Mouse (Mus musculus) heart, adult 8-10 months (tissue): ENCODE measurements around the gene Gbp3. TPM values are rescaled to one million over a fixed set of nuclear protein-coding genes. Genes with fewer than 3 reads are reported as not detected.

Experiments
- DNase-seq: peaks from one replicate; pipeline ENCODE4 v3.0.0; 2022; ENCODE audit warnings: low spot score
- total RNA-seq, 4 experiments: library from RNA; stranded (reverse); gene quantifications; 2 replicates each; pipeline ENCODE4 v1.2.4; 2022

Gbp3 gene
- total RNA-seq, 4 experiments from 2014 or later = 8.1 to 10.6 (median 8.9) TPM

DNA sequence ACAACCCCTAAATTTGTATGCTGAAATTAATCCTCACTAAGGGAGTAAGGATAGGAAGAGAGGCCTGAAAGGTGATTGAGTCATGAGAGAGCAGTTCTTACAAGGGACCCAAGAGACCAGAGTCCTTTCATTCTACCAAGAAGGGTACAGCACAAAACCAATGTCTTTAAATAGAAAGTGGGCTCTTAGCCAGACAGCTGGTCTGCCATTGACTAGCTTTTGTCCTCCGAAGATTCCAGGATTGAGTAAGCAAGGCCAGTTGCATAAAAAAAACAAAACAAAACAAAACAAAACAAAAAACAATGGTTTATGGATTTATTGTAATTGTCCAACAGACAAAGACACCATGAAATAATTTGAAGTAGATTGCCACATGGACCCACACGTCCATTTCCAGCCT lies 29.1 kb downstream of the Gbp3 start:
- DNase-seq = peak; percentile 27

- no peak for DNase-seq
Measured at GRCm38 (mm10) chr3:142590431-142591067, 30.7 kb downstream of the Gbp3 start.

DNA sequence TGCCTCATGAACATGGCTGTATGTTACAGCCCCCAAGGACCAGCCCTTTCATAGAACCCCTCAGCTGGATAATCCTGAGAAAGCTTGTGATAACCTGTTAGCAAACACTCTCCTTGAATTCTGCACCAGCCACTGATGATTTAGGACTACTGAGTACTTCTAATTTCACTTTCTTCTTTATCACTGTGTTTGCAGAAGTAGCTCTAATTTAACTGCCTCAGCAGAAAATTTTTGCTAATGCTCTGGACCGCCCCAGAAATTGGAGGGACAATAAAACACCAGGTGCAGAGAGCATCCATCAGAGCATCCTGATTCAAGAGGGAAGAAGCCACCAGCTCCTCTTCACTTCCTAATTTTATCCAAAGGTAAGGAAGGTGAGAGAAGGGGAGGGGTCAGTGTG lies 34.7 kb downstream of the Gbp3 start, which contains the start of gene Gbp2b:
Gbp2b (plus strand) TSS at position 301 of the 400 bp plus-strand sequence.
- no peak for DNase-seq

DNA sequence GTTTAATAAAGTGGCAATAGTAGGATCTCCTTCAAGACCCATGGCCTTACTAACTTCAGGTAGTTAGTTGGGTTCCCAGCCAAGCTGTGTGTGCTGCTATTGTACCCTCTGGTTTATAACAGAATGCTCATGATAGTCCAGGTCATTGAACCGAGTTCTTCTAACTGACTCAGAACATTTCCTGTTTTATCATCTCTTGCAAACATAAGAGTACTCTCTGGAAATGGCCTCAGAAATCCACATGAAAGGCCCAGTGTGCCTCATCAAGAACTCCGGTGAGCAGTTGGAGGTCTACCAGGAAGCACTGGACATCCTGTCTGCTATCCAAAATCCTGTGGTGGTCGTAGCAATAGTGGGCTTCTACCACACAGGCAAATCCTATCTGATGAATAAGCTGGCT lies 38.1 kb downstream of the Gbp3 start:
- no peak for DNase-seq

- DNase-seq = no peak
Measured at GRCm38 (mm10) chr3:142601675-142602074, 41.8 kb downstream of the Gbp3 start.

- no peak for DNase-seq
Measured at GRCm38 (mm10) chr3:142618658-142619057, 58.8 kb downstream of the Gbp3 start.

GRCm38 (mm10) chr3:142619606-142620005 lies 59.8 kb downstream of the Gbp3 start:
- peak; percentile 41 for DNase-seq

GRCm38 (mm10) chr3:142620111-142620955 lies 60.5 kb downstream of the Gbp3 start, which contains the start of gene Gbp2:
Gbp2 (plus strand) TSS chr3:142620602.
- DNase-seq = peak; percentile 73

- peak; percentile 16 for DNase-seq
Measured at GRCm38 (mm10) chr3:142620956-142621562, 61.2 kb downstream of the Gbp3 start.

Other genes starting within 250 kb of the Gbp3 start
- 100 to 1,000 TPM; 698 to 745 (median 734) TPM for gene Pdlim5, start 164.3 kb upstream of the Gbp3 start, total RNA-seq
- gene Gbp5, start 66.0 kb upstream of the Gbp3 start, total RNA-seq = 1 to 10 TPM; 6.6 to 8.4 (median 7.6) TPM
- gene Gbp7, start 29.7 kb upstream of the Gbp3 start, total RNA-seq = 1 to 10 TPM; 6.2 to 8.1 (median 7.3) TPM
- gene Gbp2b, start 34.8 kb downstream of the Gbp3 start, total RNA-seq = under 1 TPM in 2 of 4 experiments, not detected in 2; 0.19 to 0.52 TPM
- 10 to 100 TPM; 10.2 to 12.4 (median 11.5) TPM for gene Gbp2, start 60.6 kb downstream of the Gbp3 start, total RNA-seq
- 10 to 100 TPM; 40.0 to 42.6 (median 41.4) TPM for gene Kyat3, start 141.0 kb downstream of the Gbp3 start, total RNA-seq
- gene Gtf2b, start 205.0 kb downstream of the Gbp3 start, total RNA-seq = 10 to 100 TPM; 17.8 to 20.6 (median 19.2) TPM